Mouse (Mus musculus): ENCODE results near the gene Ehmt2. TPM values are rescaled to one million over a fixed set of nuclear protein-coding genes. Genes with fewer than 3 reads are reported as not detected.

Gene Ehmt2
- polyA plus RNA-seq, 1 experiment from 2014 or later: 59.6 TPM

GRCm38 (mm10) chr17:34924258-34924657, 26.0 kb downstream of the Ehmt2 start:
- H3K27ac ChIP-seq: peak overlapping the region; percentile 78
- 86% methylated on average over 1 of the region's 5 CpGs for WGBS (ENCODE audit: missing documents)
- H3K4me3 ChIP-seq (ENCODE audit: inconsistent target): no peak overlapping the region
- H3K79me2 ChIP-seq (ENCODE audit: inconsistent target): no peaks in the 10 kb centered on the region
- H3K36me3 ChIP-seq (ENCODE audit: inconsistent target): no peaks in the 10 kb centered on the region

- 93% methylated on average over 18 of the region's 18 CpGs for WGBS (ENCODE audit: missing documents)
- H3K79me2 ChIP-seq (ENCODE audit: inconsistent target): peaks cover 13% of the 10 kb centered on the region
- no peak overlapping the region for H3K27ac ChIP-seq
- H3K4me3 ChIP-seq (ENCODE audit: inconsistent target): no peak overlapping the region
- H3K36me3 ChIP-seq (ENCODE audit: inconsistent target): 0 out of 2 replicates have a peak, but pooled peaks cover under 1% of the 10 kb centered on the region
Observed at GRCm38 (mm10) chr17:34927306-34928019, 29.2 kb downstream of the Ehmt2 start.

GRCm38 (mm10) chr17:34928841-34929240, 30.6 kb downstream of the Ehmt2 start:
- Histone ChIP-seq H3K27ac (no peak overlapping the region), H3K79me2 (ENCODE audit: inconsistent target) (peaks cover 27% of the 10 kb centered on the region), H3K4me3 (ENCODE audit: inconsistent target) (no peak overlapping the region), H3K36me3 (ENCODE audit: inconsistent target) (peaks cover 14% of the 10 kb centered on the region; the same call in 1 of the 2 replicates)
- 85% methylated on average over 4 of the region's 4 CpGs for WGBS (ENCODE audit: missing documents)

GRCm38 (mm10) chr17:34931061-34931734, 32.9 kb downstream of the Ehmt2 start, which contains the start of gene Neu1:
Neu1 (plus strand) TSS chr17:34931253.
- peaks cover 35% of the 10 kb centered on the region for H3K36me3 ChIP-seq (ENCODE audit: inconsistent target)
- under 1% methylated on average over 37 of the region's 38 CpGs for WGBS (ENCODE audit: missing documents)
- H3K4me3 ChIP-seq (ENCODE audit: inconsistent target): peak within 1 kb of the TSS; percentile 99
- peaks cover 48% of the 10 kb centered on the region for H3K79me2 ChIP-seq (ENCODE audit: inconsistent target)
- H3K27ac ChIP-seq: peak within 1 kb of the TSS; percentile 78

- Histone ChIP-seq H3K4me3 (ENCODE audit: inconsistent target) (peak overlapping the region; percentile 99), H3K27ac (peak overlapping the region; percentile 78), H3K36me3 (ENCODE audit: inconsistent target) (peaks cover 40% of the 10 kb centered on the region), H3K79me2 (ENCODE audit: inconsistent target) (peaks cover 48% of the 10 kb centered on the region)
- WGBS (ENCODE audit: missing documents): 9% methylated on average over 14 of the region's 14 CpGs
Observed at GRCm38 (mm10) chr17:34931735-34932098, 33.4 kb downstream of the Ehmt2 start.

- Histone ChIP-seq H3K79me2 (ENCODE audit: inconsistent target) (peaks cover 48% of the 10 kb centered on the region), H3K4me3 (ENCODE audit: inconsistent target) (peak overlapping the region; percentile 99), H3K36me3 (ENCODE audit: inconsistent target) (peaks cover 41% of the 10 kb centered on the region), H3K27ac (peak overlapping the region; percentile 78)
- 51% methylated on average over 8 of the region's 8 CpGs for WGBS (ENCODE audit: missing documents)
Observed at GRCm38 (mm10) chr17:34932287-34932686, 34.0 kb downstream of the Ehmt2 start.

- H3K27ac ChIP-seq: no peak overlapping the region
- H3K36me3 ChIP-seq (ENCODE audit: inconsistent target): peaks cover 41% of the 10 kb centered on the region
Observed at GRCm38 (mm10) chr17:34934031-34934430, 35.8 kb downstream of the Ehmt2 start.

GRCm38 (mm10) chr17:34934830-34935229, 36.6 kb downstream of the Ehmt2 start:
- H3K79me2 ChIP-seq (ENCODE audit: inconsistent target): peaks cover 48% of the 10 kb centered on the region
- H3K27ac ChIP-seq: 0 out of 2 replicates have a peak overlapping the region, but pooled peaks have one; percentile 15
- H3K36me3 ChIP-seq (ENCODE audit: inconsistent target): peaks cover 41% of the 10 kb centered on the region
- WGBS (ENCODE audit: missing documents): 37% methylated on average over 8 of the region's 8 CpGs
- H3K4me3 ChIP-seq (ENCODE audit: inconsistent target): no peak overlapping the region

More at GRCm38 (mm10) chr17:34934031-34934430, 35.8 kb downstream of the Ehmt2 start:
- WGBS (ENCODE audit: missing documents): 86% methylated on average over 23 of the region's 24 CpGs
- no peak overlapping the region for H3K4me3 ChIP-seq (ENCODE audit: inconsistent target)
- peaks cover 48% of the 10 kb centered on the region for H3K79me2 ChIP-seq (ENCODE audit: inconsistent target)

- H3K36me3 ChIP-seq (ENCODE audit: inconsistent target): peaks cover 35% of the 10 kb centered on the region
- peaks cover 29% of the 10 kb centered on the region for H3K79me2 ChIP-seq (ENCODE audit: inconsistent target)
- H3K4me3 ChIP-seq (ENCODE audit: inconsistent target): no peak overlapping the region
- WGBS (ENCODE audit: missing documents): 47% methylated on average over 6 of the region's 6 CpGs
- H3K27ac ChIP-seq: no peak overlapping the region
Observed at GRCm38 (mm10) chr17:34937960-34938505, 39.8 kb downstream of the Ehmt2 start.

GRCm38 (mm10) chr17:34941344-34942041, 43.2 kb downstream of the Ehmt2 start:
- WGBS (ENCODE audit: missing documents): 83% methylated on average over 15 of the region's 15 CpGs
- H3K27ac ChIP-seq: no peak overlapping the region

GRCm38 (mm10) chr17:34943128-34943815, 45.0 kb downstream of the Ehmt2 start:
- H3K4me3 ChIP-seq (ENCODE audit: inconsistent target): no peak overlapping the region
- 95% methylated on average over 4 of the region's 4 CpGs for WGBS (ENCODE audit: missing documents)
- H3K27ac ChIP-seq: no peak overlapping the region
- H3K36me3 ChIP-seq (ENCODE audit: inconsistent target): no peaks in the 10 kb centered on the region
- H3K79me2 ChIP-seq (ENCODE audit: inconsistent target): no peaks in the 10 kb centered on the region

More at GRCm38 (mm10) chr17:34941344-34942041, 43.2 kb downstream of the Ehmt2 start:
- no peak overlapping the region for H3K4me3 ChIP-seq (ENCODE audit: inconsistent target)
- H3K79me2 ChIP-seq (ENCODE audit: inconsistent target): no peaks in the 10 kb centered on the region
- H3K36me3 ChIP-seq (ENCODE audit: inconsistent target): peaks cover 2% of the 10 kb centered on the region; the same call in 1 of the 2 replicates

- Histone ChIP-seq H3K36me3 (ENCODE audit: inconsistent target) (peaks cover under 1% of the 10 kb centered on the region; the same call in 1 of the 2 replicates), H3K79me2 (ENCODE audit: inconsistent target) (no peaks in the 10 kb centered on the region), H3K4me3 (ENCODE audit: inconsistent target) (no peak overlapping the region), H3K27ac (no peak overlapping the region)
Observed at GRCm38 (mm10) chr17:34944362-34944761, 46.1 kb downstream of the Ehmt2 start.

GRCm38 (mm10) chr17:34946486-34947140, 48.3 kb downstream of the Ehmt2 start:
- Histone ChIP-seq H3K4me3 (ENCODE audit: inconsistent target) (no peak overlapping the region), H3K36me3 (ENCODE audit: inconsistent target) (peaks cover 12% of the 10 kb centered on the region; the same call in 1 of the 2 replicates), H3K79me2 (ENCODE audit: inconsistent target) (peaks cover 6% of the 10 kb centered on the region), H3K27ac (no peak overlapping the region)
- 94% methylated on average over 5 of the region's 5 CpGs for WGBS (ENCODE audit: missing documents)
